Mouse (Mus musculus) heart, adult 2 months (tissue): ENCODE measurements at regions not wholly inside any gene's neighbourhood (a gene's known extent, or its start where the extent isn't known, plus 50 kb on each side); places are given as distances from the start of the nearest gene placed in this dataset.

Experiments
- DNase-seq, 2 experiments: peaks; one replicate each; pipeline ENCODE4 v3.0.0; 2021
- H3K27ac ChIP-seq: fragments of 200-600 bp; 2 replicates; pipeline ENCODE4 v1.8.1; 2022
- H3K27me3 ChIP-seq: fragments of 200-500 bp; 2 replicates; pipeline ENCODE4 v1.6.1; 2012; ENCODE audit warnings: mild to moderate bottlenecking, low read length, inconsistent platforms, mixed read lengths; ENCODE audit not compliant: control insufficient read depth, insufficient read depth
- H3K36me3 ChIP-seq: fragments of 200-500 bp; 2 replicates; pipeline ENCODE4 v1.6.1; 2012; ENCODE audit warnings: low read length, inconsistent platforms; ENCODE audit not compliant: control insufficient read depth, insufficient read depth
- H3K4me1 ChIP-seq: fragments of 200-500 bp; 2 replicates; pipeline ENCODE4 v1.6.1; 2011; ENCODE audit warnings: low read length; ENCODE audit not compliant: control insufficient read depth, insufficient read depth
- H3K4me3 ChIP-seq: fragments of 200-600 bp; 2 replicates; pipeline ENCODE4 v1.8.1; 2022
- H3K79me2 ChIP-seq: fragments of 200-500 bp; replicated peaks from 2 replicates; pipeline ENCODE4 v1.6.1; 2012; ENCODE audit warnings: mild to moderate bottlenecking, inconsistent platforms, low read length, moderate library complexity, mixed read lengths; ENCODE audit not compliant: control insufficient read depth, insufficient read depth
- H3K9ac ChIP-seq: fragments of 200-500 bp; 2 replicates; pipeline ENCODE4 v1.6.1; 2012; ENCODE audit warnings: low read depth, mild to moderate bottlenecking, control low read depth, inconsistent platforms, low read length, mixed read lengths
- CTCF ChIP-seq: fragments of 200-600 bp; IDR thresholded peaks from 2 replicates; pipeline ENCODE4 v1.8.1; 2022; ENCODE audit warnings: antibody characterized with exemption, mild to moderate bottlenecking, moderate library complexity
- EP300 ChIP-seq: fragments of 200-500 bp; IDR thresholded peaks from 2 replicates; pipeline ENCODE4 v1.6.1; 2011; ENCODE audit warnings: low read depth, low read length, control low read depth; ENCODE audit not compliant: insufficient read depth
- POLR2A ChIP-seq: fragments of 200-500 bp; IDR thresholded peaks from 2 replicates; pipeline ENCODE4 v1.6.1; 2011; ENCODE audit warnings: mild to moderate bottlenecking, low read depth, low read length, control low read depth; ENCODE audit not compliant: insufficient read depth
- WGBS: fragments of 180-500 bp; shearing (Covaris S2); methylation state at CpG from one replicate; pipeline ENCODE4 v1.1.7; 2018; 5-methylcytosine and 5-hydroxymethylcytosine counted together
- intact Hi-C: fragments of 180-260 bp; cut with DNase I; formaldehyde crosslinking; loops from one replicate; pipeline ENCODE4 v1.15.1; 2025

- TF ChIP-seq POLR2A (no peak), EP300 (no peak), CTCF (no peak)
- Histone ChIP-seq H3K27me3 (no peaks in the 10 kb centered on the region), H3K4me1 (no peaks in the 10 kb centered on the region), H3K36me3 (no peaks in the 10 kb centered on the region), H3K79me2 (no peaks in the 10 kb centered on the region), H3K27ac (no peak overlapping the region), H3K9ac (no peak overlapping the region), H3K4me3 (no peak overlapping the region)
- intact Hi-C loops, result no loop called here
- no peak for DNase-seq
- WGBS, result 61% methylated on average over 14 of the region's 14 CpGs
Observed at GRCm38 (mm10) chr4:131417159-131417748, 420.8 kb downstream of the Ptpru start.

GRCm38 (mm10) chr4:131425311-131425710 lies 412.8 kb downstream of the Ptpru start:
- 42% methylated on average over 11 of the region's 11 CpGs for WGBS
- no peak overlapping the region for H3K27ac ChIP-seq
- H3K36me3 ChIP-seq, result no peaks in the 10 kb centered on the region
- DNase-seq, result no peak
- no peak overlapping the region for H3K9ac ChIP-seq
- H3K27me3 ChIP-seq, result no peaks in the 10 kb centered on the region
- no peaks in the 10 kb centered on the region for H3K79me2 ChIP-seq
- no peak overlapping the region for H3K4me3 ChIP-seq
- TF ChIP-seq EP300, result no peak
- H3K4me1 ChIP-seq, result no peaks in the 10 kb centered on the region
- intact Hi-C loops, result no loop called here

GRCm38 (mm10) chr4:131427871-131428270 lies 410.2 kb downstream of the Ptpru start:
- TF ChIP-seq EP300, result no peak
- 89% methylated on average over 7 of the region's 7 CpGs for WGBS
- H3K27me3 ChIP-seq, result no peaks in the 10 kb centered on the region
- intact Hi-C loops, result no loop called here
- H3K27ac ChIP-seq, result no peak overlapping the region
- no peaks in the 10 kb centered on the region for H3K79me2 ChIP-seq
- no peak for DNase-seq
- peaks cover 2% of the 10 kb centered on the region for H3K4me1 ChIP-seq
- no peak overlapping the region for H3K9ac ChIP-seq
- no peaks in the 10 kb centered on the region for H3K36me3 ChIP-seq
- H3K4me3 ChIP-seq, result no peak overlapping the region

GRCm38 (mm10) chr4:131429356-131429755 lies 408.7 kb downstream of the Ptpru start:
- intact Hi-C loops, result no loop called here
- no peaks in the 10 kb centered on the region for H3K36me3 ChIP-seq
- DNase-seq, result no peak

GRCm38 (mm10) chr4:131430420-131430819 lies 407.7 kb downstream of the Ptpru start:
- no peak overlapping the region for H3K9ac ChIP-seq
- TF ChIP-seq EP300 (no peak), POLR2A (no peak), CTCF (no peak)
- no peak overlapping the region for H3K4me3 ChIP-seq
- no peak for DNase-seq
- H3K27me3 ChIP-seq, result no peaks in the 10 kb centered on the region
- H3K36me3 ChIP-seq, result no peaks in the 10 kb centered on the region
- H3K79me2 ChIP-seq, result no peaks in the 10 kb centered on the region
- H3K4me1 ChIP-seq, result peaks cover 2% of the 10 kb centered on the region
- WGBS, result 93% methylated on average over 1 of the region's 1 CpGs
- H3K27ac ChIP-seq, result no peak overlapping the region
- intact Hi-C loops, result loop anchor here (2.0 kb wide), 1 partner anchor 404 kb away; no protein-coding TSS in a partner anchor

More at GRCm38 (mm10) chr4:131429356-131429755, 408.7 kb downstream of the Ptpru start:
- Histone ChIP-seq H3K79me2 (no peaks in the 10 kb centered on the region), H3K27ac (no peak overlapping the region), H3K27me3 (no peaks in the 10 kb centered on the region), H3K9ac (no peak overlapping the region), H3K4me1 (peaks cover 2% of the 10 kb centered on the region), H3K4me3 (no peak overlapping the region)
- 69% methylated on average over 11 of the region's 11 CpGs for WGBS
- TF ChIP-seq CTCF (no peak), POLR2A (no peak), EP300 (no peak)

- Histone ChIP-seq H3K4me3 (no peak overlapping the region), H3K36me3 (no peaks in the 10 kb centered on the region), H3K9ac (no peak overlapping the region), H3K27me3 (no peaks in the 10 kb centered on the region), H3K27ac (no peak overlapping the region), H3K79me2 (no peaks in the 10 kb centered on the region), H3K4me1 (peaks cover 2% of the 10 kb centered on the region)
- peak; percentile 23 to 70 for DNase-seq
- intact Hi-C loops, result loop anchor here (1.0 to 2.0 kb wide), 4 partner anchors 178 to 471 kb away; partner anchors contain the start of gene Ptpru
- TF ChIP-seq CTCF, result no peak; the same call in 1 of the 2 replicates
- no peak for TF ChIP-seq EP300
- no peak for TF ChIP-seq POLR2A
- 3% methylated on average over 5 of the region's 5 CpGs for WGBS
Observed at GRCm38 (mm10) chr4:131431188-131431587, 406.9 kb downstream of the Ptpru start.
